Mouse (Mus musculus) intestine, embryonic 16.5 days (tissue): ENCODE results near the gene Pnmal2. TPM values are rescaled to one million over a fixed set of nuclear protein-coding genes. Genes with fewer than 3 reads are reported as not detected.

Experiments used
- ATAC-seq: fragments of 200-750 bp; cut with Nextera tagmentation; 2 replicates; pipeline ENCODE4 v1.8.0; 2017; ENCODE audit warnings: moderate TSS enrichment, moderate library complexity
- H3K27ac ChIP-seq: fragments of 300-500 bp; sonication (generic); 2 replicates; pipeline ENCODE4 v1.5.1; 2014; ENCODE audit warnings: mild to moderate bottlenecking, low read length
- H3K27me3 ChIP-seq: fragments of 300-500 bp; sonication (generic); replicated peaks from 2 replicates; pipeline ENCODE4 v1.6.1; 2014; ENCODE audit warnings: low read length, control low read depth, mixed read lengths; ENCODE audit not compliant: control insufficient read depth, insufficient read depth
- H3K36me3 ChIP-seq: fragments of 300-500 bp; sonication (generic); 2 replicates; pipeline ENCODE4 v1.6.1; 2014; ENCODE audit warnings: low read length, control low read depth; ENCODE audit not compliant: control insufficient read depth, insufficient read depth
- H3K4me1 ChIP-seq: fragments of 300-500 bp; sonication (generic); 2 replicates; pipeline ENCODE4 v1.6.1; 2014; ENCODE audit warnings: low read length, control low read depth, mixed read lengths; ENCODE audit not compliant: control insufficient read depth, insufficient read depth
- H3K4me2 ChIP-seq: fragments of 300-500 bp; sonication (generic); 2 replicates; pipeline ENCODE4 v1.6.1; 2014; ENCODE audit warnings: low read depth, low read length, control low read depth
- H3K4me3 ChIP-seq: fragments of 300-500 bp; sonication (generic); 2 replicates; pipeline ENCODE4 v1.5.1; 2014; ENCODE audit warnings: mild to moderate bottlenecking, low read length
- H3K9ac ChIP-seq: fragments of 300-500 bp; sonication (generic); 2 replicates; pipeline ENCODE4 v1.6.1; 2014; ENCODE audit warnings: low read depth, low read length
- H3K9me3 ChIP-seq: fragments of 300-500 bp; sonication (generic); 2 replicates; pipeline ENCODE4 v1.6.1; 2016; ENCODE audit warnings: low read length, control low read depth; ENCODE audit not compliant: control insufficient read depth
- WGBS: fragments of 180-500 bp; shearing (Covaris S2); extraction: QIAGEN DNeasy Blood & Tissue Kit; methylation state at CpG from one replicate; pipeline ENCODE4 v1.1.7; 2014; 5-methylcytosine and 5-hydroxymethylcytosine counted together
- polyA plus RNA-seq: library from polyadenylated mRNA; unstranded; fragments of >200 nt; fragmentation: Nextera tagmentation; extraction: Ambion mirVana; gene quantifications from 2 replicates; pipeline ENCODE4 v1.2.1, GENCODE M21; 2015

Pnmal2 gene
- polyA plus RNA-seq, 1 experiment from 2014 or later = 4.9 TPM

- Histone ChIP-seq H3K4me3 (no peak overlapping the region), H3K27me3 (no peaks in the 10 kb centered on the region), H3K4me2 (no peak overlapping the region), H3K27ac (0 out of 2 replicates have a peak overlapping the region, but pooled peaks have one; percentile 18), H3K9me3 (no peaks in the 10 kb centered on the region), H3K4me1 (peaks cover 17% of the 10 kb centered on the region), H3K9ac (no peak overlapping the region), H3K36me3 (peaks cover 36% of the 10 kb centered on the region)
- ATAC-seq = peak; percentile 4; the same call in 1 of the 2 replicates
- 83% methylated on average over 18 of the region's 18 CpGs for WGBS
Measured at GRCm38 (mm10) chr7:16914453-16915343, 29.8 kb upstream of the Pnmal2 start.

- WGBS = 89% methylated on average over 32 of the region's 32 CpGs
- ATAC-seq = no peak
Measured at GRCm38 (mm10) chr7:16915461-16916340, 28.8 kb upstream of the Pnmal2 start.

GRCm38 (mm10) chr7:16916342-16917265 lies 27.9 kb upstream of the Pnmal2 start:
- no peak overlapping the region for H3K4me3 ChIP-seq
- no peak overlapping the region for H3K9ac ChIP-seq
- no peaks in the 10 kb centered on the region for H3K9me3 ChIP-seq
- peaks cover 33% of the 10 kb centered on the region for H3K4me1 ChIP-seq
- ATAC-seq = no peak
- H3K27ac ChIP-seq = no peak overlapping the region
- H3K4me2 ChIP-seq = no peak overlapping the region
- 78% methylated on average over 30 of the region's 30 CpGs for WGBS
- H3K36me3 ChIP-seq = peaks cover 40% of the 10 kb centered on the region
- H3K27me3 ChIP-seq = no peaks in the 10 kb centered on the region

More at GRCm38 (mm10) chr7:16915461-16916340, 28.8 kb upstream of the Pnmal2 start:
- H3K27me3 ChIP-seq = no peaks in the 10 kb centered on the region
- H3K27ac ChIP-seq = no peak overlapping the region
- H3K4me2 ChIP-seq = no peak overlapping the region
- peaks cover 36% of the 10 kb centered on the region for H3K36me3 ChIP-seq
- H3K4me3 ChIP-seq = no peak overlapping the region
- no peak overlapping the region for H3K9ac ChIP-seq
- H3K4me1 ChIP-seq = peaks cover 24% of the 10 kb centered on the region
- no peaks in the 10 kb centered on the region for H3K9me3 ChIP-seq

DNA sequence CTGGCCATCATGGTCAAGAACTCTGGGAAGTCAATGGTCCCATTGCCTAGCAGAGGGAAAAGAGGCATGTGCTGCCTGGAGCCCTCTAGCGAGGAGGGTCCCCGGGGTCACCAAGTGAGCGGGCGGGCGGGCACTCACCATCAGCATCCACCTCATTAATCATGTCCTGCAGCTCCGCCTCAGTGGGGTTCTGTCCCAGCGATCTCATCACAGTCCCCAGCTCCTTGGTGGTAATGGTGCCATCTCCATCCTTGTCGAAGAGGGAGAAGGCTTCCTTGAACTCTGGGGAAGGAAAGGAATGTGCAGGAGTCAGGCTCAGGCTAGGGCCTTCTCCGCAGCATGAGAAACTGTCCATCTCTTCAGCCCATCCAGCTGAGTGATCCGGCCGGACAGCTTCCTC lies 27.0 kb upstream of the Pnmal2 start:
- Histone ChIP-seq H3K9me3 (no peaks in the 10 kb centered on the region), H3K9ac (no peak overlapping the region), H3K27ac (no peak overlapping the region), H3K4me1 (peaks cover 41% of the 10 kb centered on the region), H3K36me3 (peaks cover 40% of the 10 kb centered on the region), H3K4me2 (no peak overlapping the region), H3K27me3 (no peaks in the 10 kb centered on the region), H3K4me3 (no peak overlapping the region)
- 69% methylated on average over 11 of the region's 11 CpGs for WGBS
- ATAC-seq = no peak

GRCm38 (mm10) chr7:16918014-16918413 lies 26.5 kb upstream of the Pnmal2 start:
- Histone ChIP-seq H3K9ac (no peak overlapping the region), H3K4me3 (no peak overlapping the region), H3K4me2 (no peak overlapping the region), H3K9me3 (no peaks in the 10 kb centered on the region), H3K4me1 (peaks cover 45% of the 10 kb centered on the region), H3K27ac (no peak overlapping the region), H3K36me3 (peaks cover 40% of the 10 kb centered on the region), H3K27me3 (no peaks in the 10 kb centered on the region)
- WGBS = 76% methylated on average over 9 of the region's 9 CpGs
- no peak for ATAC-seq

GRCm38 (mm10) chr7:16918670-16919069 lies 25.8 kb upstream of the Pnmal2 start:
- H3K4me1 ChIP-seq = peaks cover 45% of the 10 kb centered on the region
- no peaks in the 10 kb centered on the region for H3K9me3 ChIP-seq
- WGBS = 68% methylated on average over 3 of the region's 3 CpGs
- H3K27me3 ChIP-seq = no peaks in the 10 kb centered on the region
- ATAC-seq = no peak
- no peak overlapping the region for H3K4me3 ChIP-seq
- no peak overlapping the region for H3K27ac ChIP-seq
- H3K4me2 ChIP-seq = no peak overlapping the region
- H3K36me3 ChIP-seq = peaks cover 40% of the 10 kb centered on the region
- H3K9ac ChIP-seq = no peak overlapping the region

GRCm38 (mm10) chr7:16919395-16920149 lies 24.9 kb upstream of the Pnmal2 start:
- Histone ChIP-seq H3K4me2 (peak overlapping the region; percentile 20; the same call in 1 of the 2 replicates), H3K4me1 (peaks cover 45% of the 10 kb centered on the region), H3K4me3 (peak overlapping the region; percentile 9; the same call in 1 of the 2 replicates), H3K9ac (peak overlapping the region; percentile 48; the same call in 1 of the 2 replicates), H3K27ac (peak overlapping the region; percentile 54), H3K27me3 (no peaks in the 10 kb centered on the region), H3K9me3 (no peaks in the 10 kb centered on the region), H3K36me3 (peaks cover 37% of the 10 kb centered on the region)
- 70% methylated on average over 13 of the region's 13 CpGs for WGBS
- ATAC-seq = no peak

DNA sequence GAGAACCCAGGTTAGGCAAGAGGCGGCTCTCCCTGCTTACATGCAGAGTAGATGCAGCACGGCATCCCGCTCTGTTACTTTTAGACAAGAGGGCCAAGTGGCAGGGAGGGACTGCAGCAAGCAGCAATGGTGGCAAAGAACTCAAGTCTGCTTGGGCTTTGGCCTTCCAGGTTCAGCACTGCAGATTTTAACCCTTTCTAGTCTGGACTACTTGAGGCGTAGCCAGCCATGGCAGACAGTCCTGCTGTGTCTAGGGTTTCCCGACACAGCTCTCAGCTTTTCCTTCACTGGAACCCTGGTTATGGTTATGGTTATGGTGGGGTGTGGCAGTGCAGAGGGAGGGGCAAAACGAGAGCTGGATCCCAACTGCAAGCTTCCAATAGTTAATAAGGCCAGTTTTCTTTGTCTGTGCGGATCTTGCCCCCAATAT lies 24.3 kb upstream of the Pnmal2 start:
- Histone ChIP-seq H3K9me3 (no peaks in the 10 kb centered on the region), H3K4me2 (peak overlapping the region; percentile 20; the same call in 1 of the 2 replicates), H3K27me3 (no peaks in the 10 kb centered on the region), H3K4me1 (peaks cover 45% of the 10 kb centered on the region), H3K36me3 (peaks cover 31% of the 10 kb centered on the region), H3K9ac (peak overlapping the region; percentile 48; the same call in 1 of the 2 replicates), H3K4me3 (peak overlapping the region; percentile 9; the same call in 1 of the 2 replicates), H3K27ac (0 out of 2 replicates have a peak overlapping the region, but pooled peaks have one; percentile 28)
- ATAC-seq = no peak
- WGBS = 72% methylated on average over 7 of the region's 7 CpGs
